Mouse (Mus musculus) stomach, postnatal 0 days (tissue): ENCODE data around the gene Tanc1. TPM values are rescaled to one million over a fixed set of nuclear protein-coding genes. Genes with fewer than 3 reads are reported as not detected.
A peak's percentile ranks its signal among the peaks of the same experiment; 100 is the strongest.

ENCODE experiments used
- ATAC-seq: fragments of 200-750 bp; cut with Nextera tagmentation; 2 replicates; pipeline ENCODE4 v1.8.0; 2017; ENCODE audit not compliant: low FRiP score, low TSS enrichment
- DNase-seq: peaks from one replicate; pipeline ENCODE4 v3.0.0-alpha.2; 2016; ENCODE audit warnings: low spot score
- H3K27ac ChIP-seq: fragments of 300-500 bp; sonication (generic); replicated peaks from 2 replicates; pipeline ENCODE4 v1.5.1; 2014; ENCODE audit warnings: mild to moderate bottlenecking, control low read depth
- H3K27me3 ChIP-seq: fragments of 300-500 bp; sonication (generic); 2 replicates; pipeline ENCODE4 v1.6.1; 2014; ENCODE audit warnings: low read length; ENCODE audit not compliant: control insufficient read depth, insufficient read depth
- H3K36me3 ChIP-seq: fragments of 300-500 bp; sonication (generic); 2 replicates; pipeline ENCODE4 v1.6.1; 2014; ENCODE audit warnings: low read length, mixed read lengths; ENCODE audit not compliant: control insufficient read depth, insufficient read depth
- H3K4me1 ChIP-seq: fragments of 300-500 bp; sonication (generic); replicated peaks from 2 replicates; pipeline ENCODE4 v1.6.1; 2014; ENCODE audit warnings: antibody characterized with exemption; ENCODE audit not compliant: control insufficient read depth, insufficient read depth
- H3K4me2 ChIP-seq: fragments of 300-500 bp; sonication (generic); replicated peaks from 2 replicates; pipeline ENCODE4 v1.6.1; 2014; ENCODE audit warnings: low read depth, mild to moderate bottlenecking, control low read depth, moderate library complexity
- H3K4me3 ChIP-seq: fragments of 300-500 bp; sonication (generic); 2 replicates; pipeline ENCODE4 v1.5.1; 2014; ENCODE audit warnings: low read depth, low read length, control low read depth
- H3K9ac ChIP-seq: fragments of 300-500 bp; sonication (generic); 2 replicates; pipeline ENCODE4 v1.6.1; 2014; ENCODE audit warnings: mild to moderate bottlenecking, low read length, control low read depth, mixed read lengths
- H3K9me3 ChIP-seq: fragments of 300-500 bp; sonication (generic); 2 replicates; pipeline ENCODE4 v1.6.1; 2016; ENCODE audit warnings: low read length; ENCODE audit not compliant: control insufficient read depth
- CTCF ChIP-seq: IDR thresholded peaks from 2 replicates; pipeline ENCODE4 v1.5.1; 2016; ENCODE audit warnings: antibody characterized with exemption, low read depth, mild to moderate bottlenecking, moderate library complexity
- EP300 ChIP-seq: optimal IDR thresholded peaks from 2 replicates; pipeline ENCODE3; 2016; ENCODE audit warnings: antibody characterized with exemption
- WGBS: fragments of 180-500 bp; shearing (Covaris S2); extraction: QIAGEN DNeasy Blood & Tissue Kit; methylation state at CpG from one replicate; pipeline ENCODE4 v1.1.7; 2014; 5-methylcytosine and 5-hydroxymethylcytosine counted together
- polyA plus RNA-seq: library from polyadenylated mRNA; unstranded; fragments of >200 nt; fragmentation: Nextera tagmentation; extraction: Ambion mirVana; gene quantifications from 2 replicates; pipeline ENCODE4 v1.2.1, GENCODE M21; 2015

Tanc1 gene
- polyA plus RNA-seq, 1 experiment from 2014 or later: 13.4 TPM

- H3K4me3 ChIP-seq: no peak overlapping the region
- H3K36me3 ChIP-seq: no peaks in the 10 kb centered on the region
- TF ChIP-seq EP300: no peak
- no peak for TF ChIP-seq CTCF
- DNase-seq: no peak
- ATAC-seq: no peak
- H3K9ac ChIP-seq: no peak overlapping the region
- H3K4me1 ChIP-seq: no peaks in the 10 kb centered on the region
- no peaks in the 10 kb centered on the region for H3K9me3 ChIP-seq
- H3K4me2 ChIP-seq: no peak overlapping the region
- H3K27me3 ChIP-seq: no peaks in the 10 kb centered on the region
- no peak overlapping the region for H3K27ac ChIP-seq
- 67% methylated on average over 4 of the region's 4 CpGs for WGBS
Measured at GRCm38 (mm10) chr2:59760731-59761130, 148.9 kb downstream of the Tanc1 start.

GRCm38 (mm10) chr2:59761183-59761582 lies 149.3 kb downstream of the Tanc1 start:
- TF ChIP-seq EP300: no peak
- TF ChIP-seq CTCF: no peak
- no peak overlapping the region for H3K27ac ChIP-seq
- no peaks in the 10 kb centered on the region for H3K27me3 ChIP-seq
- no peaks in the 10 kb centered on the region for H3K36me3 ChIP-seq
- no peak for DNase-seq
- no peak for ATAC-seq
- H3K4me1 ChIP-seq: no peaks in the 10 kb centered on the region
- H3K4me3 ChIP-seq: no peak overlapping the region
- no peak overlapping the region for H3K4me2 ChIP-seq
- H3K9ac ChIP-seq: no peak overlapping the region
- 79% methylated on average over 12 of the region's 12 CpGs for WGBS
- H3K9me3 ChIP-seq: no peaks in the 10 kb centered on the region

- H3K9ac ChIP-seq: no peak overlapping the region
- H3K4me3 ChIP-seq: no peak overlapping the region
- H3K27ac ChIP-seq: no peak overlapping the region
- DNase-seq (no peak), ATAC-seq (no peak)
- no peaks in the 10 kb centered on the region for H3K36me3 ChIP-seq
- H3K9me3 ChIP-seq: no peaks in the 10 kb centered on the region
- H3K27me3 ChIP-seq: no peaks in the 10 kb centered on the region
- WGBS: 86% methylated on average over 5 of the region's 5 CpGs
- H3K4me2 ChIP-seq: no peak overlapping the region
- no peak for TF ChIP-seq CTCF
- TF ChIP-seq EP300: no peak
- H3K4me1 ChIP-seq: no peaks in the 10 kb centered on the region
Measured at GRCm38 (mm10) chr2:59762277-59762676, 150.4 kb downstream of the Tanc1 start.

- WGBS: 70% methylated on average over 10 of the region's 10 CpGs
- Histone ChIP-seq H3K4me2 (no peak overlapping the region), H3K36me3 (no peaks in the 10 kb centered on the region), H3K27me3 (no peaks in the 10 kb centered on the region), H3K4me1 (peaks cover 12% of the 10 kb centered on the region), H3K4me3 (no peak overlapping the region), H3K9me3 (no peaks in the 10 kb centered on the region), H3K27ac (no peak overlapping the region), H3K9ac (no peak overlapping the region)
- no peak for ATAC-seq
- TF ChIP-seq EP300: no peak
- TF ChIP-seq CTCF: no peak
- DNase-seq: no peak
Measured at GRCm38 (mm10) chr2:59765671-59766070, 153.8 kb downstream of the Tanc1 start.

GRCm38 (mm10) chr2:59767893-59768292 lies 156.1 kb downstream of the Tanc1 start:
- Histone ChIP-seq H3K27ac (0 out of 2 replicates have a peak overlapping the region, but pooled peaks have one; percentile 13), H3K4me2 (no peak overlapping the region), H3K9ac (no peak overlapping the region), H3K27me3 (no peaks in the 10 kb centered on the region), H3K4me3 (no peak overlapping the region), H3K9me3 (no peaks in the 10 kb centered on the region), H3K4me1 (peaks cover 12% of the 10 kb centered on the region), H3K36me3 (no peaks in the 10 kb centered on the region)
- ATAC-seq (no peak), DNase-seq (no peak)
- 92% methylated on average over 4 of the region's 4 CpGs for WGBS
- TF ChIP-seq EP300: no peak
- no peak for TF ChIP-seq CTCF

GRCm38 (mm10) chr2:59768661-59769384 lies 157.0 kb downstream of the Tanc1 start:
- H3K4me2 ChIP-seq: no peak overlapping the region
- H3K27ac ChIP-seq: peak overlapping the region; percentile 79
- 49% methylated on average over 13 of the region's 13 CpGs for WGBS
- TF ChIP-seq CTCF (no peak), EP300 (peak; percentile 59)
- ATAC-seq: peak; percentile 70
- H3K9me3 ChIP-seq: no peaks in the 10 kb centered on the region
- H3K4me3 ChIP-seq: no peak overlapping the region
- peaks cover 12% of the 10 kb centered on the region for H3K4me1 ChIP-seq
- H3K36me3 ChIP-seq: no peaks in the 10 kb centered on the region
- no peaks in the 10 kb centered on the region for H3K27me3 ChIP-seq
- DNase-seq: peak; percentile 58
- no peak overlapping the region; the same call in 1 of the 2 replicates for H3K9ac ChIP-seq
